Mouse (Mus musculus): ENCODE results near the gene Tgfb1i1. TPM values are rescaled to one million over a fixed set of nuclear protein-coding genes. Genes with fewer than 3 reads are reported as not detected.

Tgfb1i1 gene
- polyA plus RNA-seq, 1 experiment from 2014 or later = 76.8 TPM

- Histone ChIP-seq H3K9ac (ENCODE audit: low read depth, low read length) (no peak overlapping the region), H3K4me1 (ENCODE audit: control insufficient read depth, insufficient read depth, low read length) (peaks cover 3% of the 10 kb centered on the region), H3K27me3 (replicated peaks; ENCODE audit: control insufficient read depth, insufficient read depth, low read length) (no peaks in the 10 kb centered on the region), H3K4me2 (ENCODE audit: low read depth, low read length) (no peak overlapping the region), H3K9me3 (ENCODE audit: control insufficient read depth, low read length) (no peaks in the 10 kb centered on the region), H3K27ac (replicated peaks; ENCODE audit: low read depth, low read length) (no peak overlapping the region), H3K36me3 (ENCODE audit: control insufficient read depth, insufficient read depth, low read length) (no peaks in the 10 kb centered on the region), H3K4me3 (ENCODE audit: low read depth, low read length) (no peak overlapping the region)
- DNase-seq (ENCODE audit: low spot score) (peak; percentile 29), ATAC-seq (ENCODE audit: low read depth) (no peak)
- 46% methylated on average over 6 of the region's 6 CpGs for WGBS
Measured at GRCm38 (mm10) chr7:128304198-128304597, 57.6 kb downstream of the Tgfb1i1 start.

DNA sequence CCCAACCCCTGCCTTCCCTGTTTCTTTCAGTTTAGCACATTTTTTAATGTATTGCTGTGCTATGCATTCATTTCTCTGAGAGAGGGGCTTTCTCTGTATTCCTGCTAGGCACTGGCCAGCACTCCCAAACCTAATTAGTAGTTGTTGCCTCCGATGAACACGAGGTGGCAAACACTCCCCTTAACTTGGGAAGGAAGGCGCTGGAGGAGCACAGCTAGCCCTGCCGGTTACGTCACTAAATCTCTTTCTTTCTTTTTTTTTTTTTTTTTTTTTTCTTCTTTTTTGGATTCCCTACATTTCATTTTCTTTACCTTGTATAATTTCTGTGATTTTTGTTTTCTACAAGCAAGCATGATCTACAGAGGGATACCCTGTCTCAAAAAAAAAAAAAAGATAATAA lies 58.3 kb downstream of the Tgfb1i1 start:
- Histone ChIP-seq H3K4me2 (ENCODE audit: low read depth, low read length) (no peak overlapping the region), H3K27ac (replicated peaks; ENCODE audit: low read depth, low read length) (no peak overlapping the region), H3K4me3 (ENCODE audit: low read depth, low read length) (no peak overlapping the region), H3K9ac (ENCODE audit: low read depth, low read length) (no peak overlapping the region), H3K27me3 (replicated peaks; ENCODE audit: control insufficient read depth, insufficient read depth, low read length) (no peaks in the 10 kb centered on the region), H3K4me1 (ENCODE audit: control insufficient read depth, insufficient read depth, low read length) (peaks cover 3% of the 10 kb centered on the region), H3K36me3 (ENCODE audit: control insufficient read depth, insufficient read depth, low read length) (no peaks in the 10 kb centered on the region), H3K9me3 (ENCODE audit: control insufficient read depth, low read length) (no peaks in the 10 kb centered on the region)
- WGBS = 9% methylated on average over 5 of the region's 5 CpGs
- DNase-seq (ENCODE audit: low spot score) (peak; percentile 83), ATAC-seq (ENCODE audit: low read depth) (peak; percentile 78; the same call in 1 of the 2 replicates)

Small RNA genes within 50 kb of the gene (microRNA-seq; reads per million reads assigned to microRNA genes)
- gene Mir3103 (ENCODE audit: borderline number of aligned reads) = not detected

Other genes starting within 250 kb of the Tgfb1i1 start
- 4.2 and 5.3 TPM in 2 replicates for gene Trim72, start 242.9 kb upstream of the Tgfb1i1 start, polyA plus RNA-seq (2014; fragmentation: Nextera tagmentation; extraction: Ambion mirVana)
- gene Itgam, start 184.2 kb upstream of the Tgfb1i1 start, polyA plus RNA-seq (2014; fragmentation: Nextera tagmentation; extraction: Ambion mirVana) = 1.0 and 1.4 TPM in 2 replicates
- gene Gm49368, start 184.1 kb upstream of the Tgfb1i1 start, polyA plus RNA-seq (2014; fragmentation: Nextera tagmentation; extraction: Ambion mirVana) = not detected in 2 replicates
- gene Itgax, start 117.3 kb upstream of the Tgfb1i1 start, polyA plus RNA-seq (2014; fragmentation: Nextera tagmentation; extraction: Ambion mirVana) = 0.10 TPM in 2 replicates
- not detected in 2 replicates for gene Itgad, start 92.4 kb upstream of the Tgfb1i1 start, polyA plus RNA-seq (2014; fragmentation: Nextera tagmentation; extraction: Ambion mirVana)
- 117 and 168 TPM in 2 replicates for gene Cox6a2, start 40.4 kb upstream of the Tgfb1i1 start, polyA plus RNA-seq (2014; fragmentation: Nextera tagmentation; extraction: Ambion mirVana)
- 12.4 and 13.9 TPM in 2 replicates for gene Armc5, start 9.5 kb upstream of the Tgfb1i1 start, polyA plus RNA-seq (2014; fragmentation: Nextera tagmentation; extraction: Ambion mirVana)
- gene 9130023H24Rik, start 8.8 kb upstream of the Tgfb1i1 start, polyA plus RNA-seq (2014; fragmentation: Nextera tagmentation; extraction: Ambion mirVana) = 8.4 and 8.9 TPM in 2 replicates
- not detected in 2 replicates for gene Slc5a2, start 18.8 kb downstream of the Tgfb1i1 start, polyA plus RNA-seq (2014; fragmentation: Nextera tagmentation; extraction: Ambion mirVana)
- 23.6 and 26.1 TPM in 2 replicates for gene BC017158, start 51.4 kb downstream of the Tgfb1i1 start, polyA plus RNA-seq (2014; fragmentation: Nextera tagmentation; extraction: Ambion mirVana)
- gene Rgs10, start 171.9 kb downstream of the Tgfb1i1 start, polyA plus RNA-seq (2014; fragmentation: Nextera tagmentation; extraction: Ambion mirVana) = 15.8 and 20.7 TPM in 2 replicates
- gene Tial1, start 214.9 kb downstream of the Tgfb1i1 start, polyA plus RNA-seq (2014; fragmentation: Nextera tagmentation; extraction: Ambion mirVana) = 38.4 and 40.1 TPM in 2 replicates

All from embryonic facial prominence, embryonic 14.5 days (tissue).